Mouse (Mus musculus): ENCODE data around the gene Hist1h2bm. TPM values are rescaled to one million over a fixed set of nuclear protein-coding genes. Genes with fewer than 3 reads are reported as not detected.

Hist1h2bm gene
- 0.42 and 2.3 TPM in 2 replicates for polyA plus RNA-seq (2012; rRNA removed; ENCODE audit: low replicate concordance)

GRCm38 (mm10) chr13:21721757-21722372 is at the start of gene Hist1h2bm:
Gene Hist1h2bm, plus strand, starts transcription at chr13:21722044.

GRCm38 (mm10) chr13:21677305-21677704 is 44.5 kb upstream of the Hist1h2bm start, which contains the start of gene Olfr1360:
Gene Olfr1360, minus strand, starts transcription at chr13:21677405.

GRCm38 (mm10) chr13:21697811-21698210 is 24.0 kb upstream of the Hist1h2bm start, which contains the start of gene Olfr1359:
Gene Olfr1359, plus strand, starts transcription at chr13:21698111.

GRCm38 (mm10) chr13:21715864-21716539 is 5.8 kb upstream of the Hist1h2bm start, which contains the start of the genes Hist1h2bl and Hist1h2ai:
Gene Hist1h2bl, minus strand, starts transcription at chr13:21716143.
Gene Hist1h2ai, plus strand, starts transcription at chr13:21716422.

DNA sequence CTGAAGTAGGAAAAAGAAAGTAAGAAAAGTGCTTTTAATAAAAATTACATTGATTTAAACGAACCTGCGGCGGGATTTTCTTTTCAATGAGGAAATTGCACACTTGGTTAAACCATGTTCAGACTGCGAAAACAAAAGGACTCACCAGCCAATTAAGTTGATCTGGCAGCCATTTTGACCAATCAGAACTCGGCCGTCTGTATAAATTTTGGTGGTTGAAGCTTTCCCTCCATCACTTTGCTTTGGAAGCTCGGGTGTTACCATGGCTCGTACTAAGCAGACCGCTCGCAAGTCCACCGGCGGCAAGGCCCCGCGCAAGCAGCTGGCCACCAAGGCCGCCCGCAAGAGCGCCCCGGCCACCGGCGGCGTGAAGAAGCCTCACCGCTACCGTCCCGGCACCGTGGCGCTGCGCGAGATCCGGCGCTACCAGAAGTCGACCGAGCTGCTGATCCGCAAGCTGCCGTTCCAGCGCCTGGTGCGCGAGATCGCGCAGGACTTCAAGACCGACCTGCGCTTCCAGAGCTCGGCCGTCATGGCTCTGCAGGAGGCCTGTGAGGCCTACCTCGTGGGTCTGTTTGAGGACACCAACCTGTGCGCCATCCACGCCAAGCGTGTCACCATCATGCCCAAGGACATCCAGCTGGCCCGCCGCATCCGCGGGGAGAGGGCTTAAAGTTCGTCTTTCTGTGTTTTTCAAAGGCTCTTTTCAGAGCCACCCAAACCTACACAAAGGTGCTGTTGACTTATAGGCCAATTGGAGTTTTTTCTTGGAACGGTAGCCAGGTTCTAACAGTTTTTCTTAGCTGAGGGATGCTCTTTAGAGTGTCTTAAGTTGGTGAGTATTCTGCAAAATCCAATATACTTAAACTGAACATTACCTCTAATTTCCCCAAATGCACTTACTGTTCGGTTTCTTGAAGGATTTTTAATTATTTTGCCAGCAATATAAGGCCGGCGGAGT is 4.2 kb upstream of the Hist1h2bm start, which contains the start of gene Hist1h3h:
Gene Hist1h3h, plus strand, starts transcription at position 263 of the 961 bp plus-strand sequence.

DNA sequence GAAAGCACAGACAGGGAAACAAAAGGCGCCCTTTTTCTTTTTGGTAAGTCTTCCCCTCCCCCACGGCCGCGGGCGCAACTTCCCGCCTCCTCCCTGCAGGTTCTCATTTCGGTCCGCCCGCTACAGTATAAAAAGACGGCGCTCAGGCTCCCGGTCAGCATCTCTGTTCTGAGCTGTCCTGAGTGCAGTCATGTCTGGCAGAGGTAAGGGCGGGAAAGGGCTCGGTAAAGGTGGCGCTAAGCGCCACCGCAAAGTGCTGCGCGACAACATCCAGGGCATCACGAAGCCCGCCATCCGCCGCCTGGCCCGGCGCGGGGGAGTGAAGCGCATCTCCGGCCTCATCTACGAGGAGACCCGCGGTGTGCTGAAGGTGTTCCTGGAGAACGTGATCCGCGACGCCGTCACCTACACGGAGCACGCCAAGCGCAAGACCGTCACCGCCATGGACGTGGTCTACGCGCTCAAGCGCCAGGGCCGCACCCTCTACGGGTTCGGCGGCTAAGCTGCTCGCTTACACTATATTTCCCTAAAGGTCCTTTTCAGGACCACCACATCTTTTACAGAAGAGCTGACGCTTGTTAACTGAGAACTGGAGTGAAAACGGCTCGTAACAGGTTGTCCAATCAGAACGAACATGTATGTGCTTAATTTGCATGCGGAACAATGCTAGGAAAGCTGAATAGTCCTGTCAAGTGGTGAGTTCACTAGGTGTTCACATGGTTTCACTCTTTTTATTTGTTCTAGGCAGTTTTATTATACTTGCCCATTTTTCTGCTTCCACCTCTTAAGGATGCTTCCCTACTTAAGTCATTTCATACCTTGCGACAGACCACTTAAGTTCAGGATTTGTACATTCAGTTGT is 13.3 kb downstream of the Hist1h2bm start, which contains the start of gene Hist1h4j:
Gene Hist1h4j, plus strand, starts transcription at position 159 of the 862 bp plus-strand sequence.

GRCm38 (mm10) chr13:21750159-21751017 is 28.5 kb downstream of the Hist1h2bm start, which contains the start of gene Hist1h4k:
Gene Hist1h4k, minus strand, starts transcription at chr13:21750505.

GRCm38 (mm10) chr13:21753524-21754285 is 31.9 kb downstream of the Hist1h2bm start, which contains the start of the genes Hist1h2ak and Hist1h2bn:
Gene Hist1h2ak, minus strand, starts transcription at chr13:21753827.
Gene Hist1h2bn, plus strand, starts transcription at chr13:21754123.

Other genes with a start within 250 kb of the Hist1h2bm start
- 2.1 and 2.2 TPM in 2 replicates for gene Zkscan4, start 243.1 kb upstream of the Hist1h2bm start, polyA plus RNA-seq (2012; rRNA removed; ENCODE audit: low replicate concordance)
- gene Gm10065, start 242.6 kb upstream of the Hist1h2bm start, polyA plus RNA-seq (2012; rRNA removed; ENCODE audit: low replicate concordance), result not detected in 2 replicates
- gene AK157302, start 226.8 kb upstream of the Hist1h2bm start, polyA plus RNA-seq (2012; rRNA removed; ENCODE audit: low replicate concordance), result 0.24 and 0.27 TPM in 2 replicates
- 17.1 and 26.1 TPM in 2 replicates for gene Gm11273, start 220.6 kb upstream of the Hist1h2bm start, polyA plus RNA-seq (2012; rRNA removed; ENCODE audit: low replicate concordance)
- 4.9 and 7.2 TPM in 2 replicates for gene Zkscan8, start 190.9 kb upstream of the Hist1h2bm start, polyA plus RNA-seq (2012; rRNA removed; ENCODE audit: low replicate concordance)
- gene Olfr1366, start 179.2 kb upstream of the Hist1h2bm start, polyA plus RNA-seq (2012; rRNA removed; ENCODE audit: low replicate concordance), result not detected in 2 replicates
- gene Olfr1535, start 162.2 kb upstream of the Hist1h2bm start, polyA plus RNA-seq (2012; rRNA removed; ENCODE audit: low replicate concordance), result not detected in 2 replicates
- gene Olfr1364, start 140.3 kb upstream of the Hist1h2bm start, polyA plus RNA-seq (2012; rRNA removed; ENCODE audit: low replicate concordance), result not detected in 2 replicates
- not detected in 2 replicates for gene Olfr1362, start 108.0 kb upstream of the Hist1h2bm start, polyA plus RNA-seq (2012; rRNA removed; ENCODE audit: low replicate concordance)
- gene Olfr11, start 79.5 kb upstream of the Hist1h2bm start, polyA plus RNA-seq (2012; rRNA removed; ENCODE audit: low replicate concordance), result 0.04 TPM in 1 of 2 replicates, not detected in the other
- gene Olfr1361, start 58.7 kb upstream of the Hist1h2bm start, polyA plus RNA-seq (2012; rRNA removed; ENCODE audit: low replicate concordance), result not detected in 2 replicates
- not detected in 2 replicates for gene Olfr1360, start 44.6 kb upstream of the Hist1h2bm start, polyA plus RNA-seq (2012; rRNA removed; ENCODE audit: low replicate concordance)
- gene Olfr1359, start 23.9 kb upstream of the Hist1h2bm start, polyA plus RNA-seq (2012; rRNA removed; ENCODE audit: low replicate concordance), result not detected in 2 replicates
- gene Hist1h2bl, start 5.9 kb upstream of the Hist1h2bm start, polyA plus RNA-seq (2012; rRNA removed; ENCODE audit: low replicate concordance), result 2.6 and 3.2 TPM in 2 replicates
- 1.7 and 10.5 TPM in 2 replicates for gene Hist1h2ai, start 5.6 kb upstream of the Hist1h2bm start, polyA plus RNA-seq (2012; rRNA removed; ENCODE audit: low replicate concordance)
- gene Hist1h3h, start 4.4 kb upstream of the Hist1h2bm start, polyA plus RNA-seq (2012; rRNA removed; ENCODE audit: low replicate concordance), result 2.7 and 33.5 TPM in 2 replicates
- gene Hist1h4j, start 13.0 kb downstream of the Hist1h2bm start, polyA plus RNA-seq (2012; rRNA removed; ENCODE audit: low replicate concordance), result 0.50 and 4.8 TPM in 2 replicates
- gene Hist1h4k, start 28.5 kb downstream of the Hist1h2bm start, polyA plus RNA-seq (2012; rRNA removed; ENCODE audit: low replicate concordance), result 2.1 and 39.6 TPM in 2 replicates
- 9.2 TPM in 1 of 2 replicates, not detected in the other for gene Hist1h2ak, start 31.8 kb downstream of the Hist1h2bm start, polyA plus RNA-seq (2012; rRNA removed; ENCODE audit: low replicate concordance)
- gene Hist1h2bn, start 32.1 kb downstream of the Hist1h2bm start, polyA plus RNA-seq (2012; rRNA removed; ENCODE audit: low replicate concordance), result 5.6 and 6.6 TPM in 2 replicates
- gene Hist1h1b, start 58.6 kb downstream of the Hist1h2bm start, polyA plus RNA-seq (2012; rRNA removed; ENCODE audit: low replicate concordance), result 0.23 and 1.3 TPM in 2 replicates
- gene Hist1h3i, start 61.3 kb downstream of the Hist1h2bm start, polyA plus RNA-seq (2012; rRNA removed; ENCODE audit: low replicate concordance), result 0.97 and 14.0 TPM in 2 replicates
- 1.2 and 8.9 TPM in 2 replicates for gene Hist1h2an, start 65.2 kb downstream of the Hist1h2bm start, polyA plus RNA-seq (2012; rRNA removed; ENCODE audit: low replicate concordance)
- 1.2 and 1.7 TPM in 2 replicates for gene Hist1h2bp, start 65.4 kb downstream of the Hist1h2bm start, polyA plus RNA-seq (2012; rRNA removed; ENCODE audit: low replicate concordance)
- 7.2 and 42.8 TPM in 2 replicates for gene Hist1h2bq, start 88.2 kb downstream of the Hist1h2bm start, polyA plus RNA-seq (2012; rRNA removed; ENCODE audit: low replicate concordance)
- gene Hist1h2ao, start 88.4 kb downstream of the Hist1h2bm start, polyA plus RNA-seq (2012; rRNA removed; ENCODE audit: low replicate concordance), result not detected in 2 replicates
- not detected in 2 replicates for gene Hist1h4m, start 89.7 kb downstream of the Hist1h2bm start, polyA plus RNA-seq (2012; rRNA removed; ENCODE audit: low replicate concordance)
- gene Hist1h4n, start 110.2 kb downstream of the Hist1h2bm start, polyA plus RNA-seq (2012; rRNA removed; ENCODE audit: low replicate concordance), result 8.8 and 27.8 TPM in 2 replicates
- 10.9 and 185 TPM in 2 replicates for gene Hist1h2ap, start 111.5 kb downstream of the Hist1h2bm start, polyA plus RNA-seq (2012; rRNA removed; ENCODE audit: low replicate concordance)
- 2.6 and 36.8 TPM in 2 replicates for gene Hist1h2br, start 111.7 kb downstream of the Hist1h2bm start, polyA plus RNA-seq (2012; rRNA removed; ENCODE audit: low replicate concordance)
- gene Zfp184, start 223.1 kb downstream of the Hist1h2bm start, polyA plus RNA-seq (2012; rRNA removed; ENCODE audit: low replicate concordance), result 0.59 and 3.6 TPM in 2 replicates